Mouse (Mus musculus) embryonic facial prominence, embryonic 15.5 days (tissue): ENCODE results near the gene Klhl5. TPM values are rescaled to one million over a fixed set of nuclear protein-coding genes. Genes with fewer than 3 reads are reported as not detected.

Source experiments
- ATAC-seq: fragments of 200-750 bp; cut with Nextera tagmentation; 2 replicates; pipeline ENCODE4 v1.8.0; 2017; ENCODE audit warnings: low read depth, moderate TSS enrichment; ENCODE audit not compliant: insufficient number of reproducible peaks, low FRiP score, low TSS enrichment
- H3K27ac ChIP-seq: fragments of 300-500 bp; sonication (generic); replicated peaks from 2 replicates; pipeline ENCODE4 v1.5.1; 2015; ENCODE audit warnings: mild to moderate bottlenecking, inconsistent platforms
- H3K27me3 ChIP-seq: fragments of 300-500 bp; sonication (generic); 2 replicates; pipeline ENCODE4 v1.6.1; 2015; ENCODE audit warnings: inconsistent platforms
- H3K36me3 ChIP-seq: fragments of 300-500 bp; sonication (generic); 2 replicates; pipeline ENCODE4 v1.6.1; 2015; ENCODE audit warnings: mild to moderate bottlenecking, inconsistent platforms
- H3K4me1 ChIP-seq: fragments of 300-500 bp; sonication (generic); 2 replicates; pipeline ENCODE4 v1.6.1; 2015; ENCODE audit warnings: inconsistent platforms
- H3K4me2 ChIP-seq: fragments of 300-500 bp; sonication (generic); replicated peaks from 2 replicates; pipeline ENCODE4 v1.6.1; 2015; ENCODE audit warnings: mild to moderate bottlenecking, inconsistent platforms
- H3K4me3 ChIP-seq: fragments of 300-500 bp; sonication (generic); replicated peaks from 2 replicates; pipeline ENCODE4 v1.5.1; 2015; ENCODE audit warnings: mild to moderate bottlenecking, inconsistent platforms
- H3K9ac ChIP-seq: fragments of 300-500 bp; sonication (generic); 2 replicates; pipeline ENCODE4 v1.6.1; 2015; ENCODE audit warnings: inconsistent platforms
- H3K9me3 ChIP-seq: fragments of 300-500 bp; sonication (generic); replicated peaks from 2 replicates; pipeline ENCODE4 v1.6.1; 2016; ENCODE audit warnings: inconsistent platforms
- WGBS: fragments of 180-500 bp; shearing (Covaris S2); methylation state at CpG from one replicate; pipeline ENCODE4 v1.1.7; 2015; 5-methylcytosine and 5-hydroxymethylcytosine counted together
- polyA plus RNA-seq: library from polyadenylated mRNA; unstranded; fragments of >200 nt; fragmentation: Nextera tagmentation; extraction: Ambion mirVana; gene quantifications from 2 replicates; pipeline ENCODE4 v1.2.1, GENCODE M21; 2015

Gene Klhl5
- polyA plus RNA-seq, 1 experiment from 2014 or later = 22.6 TPM

- no peak overlapping the region for H3K4me2 ChIP-seq
- H3K36me3 ChIP-seq = no peaks in the 10 kb centered on the region
- H3K27ac ChIP-seq = no peak overlapping the region
- H3K27me3 ChIP-seq = no peaks in the 10 kb centered on the region
- no peak overlapping the region for H3K9ac ChIP-seq
- no peak overlapping the region for H3K4me3 ChIP-seq
- H3K4me1 ChIP-seq = no peaks in the 10 kb centered on the region
- H3K9me3 ChIP-seq = no peaks in the 10 kb centered on the region
- 91% methylated on average over 4 of the region's 4 CpGs for WGBS
- no peak for ATAC-seq
These were observed 29.3 kb upstream of the Klhl5 start for GRCm38 (mm10) chr5:65078081-65078480.

DNA sequence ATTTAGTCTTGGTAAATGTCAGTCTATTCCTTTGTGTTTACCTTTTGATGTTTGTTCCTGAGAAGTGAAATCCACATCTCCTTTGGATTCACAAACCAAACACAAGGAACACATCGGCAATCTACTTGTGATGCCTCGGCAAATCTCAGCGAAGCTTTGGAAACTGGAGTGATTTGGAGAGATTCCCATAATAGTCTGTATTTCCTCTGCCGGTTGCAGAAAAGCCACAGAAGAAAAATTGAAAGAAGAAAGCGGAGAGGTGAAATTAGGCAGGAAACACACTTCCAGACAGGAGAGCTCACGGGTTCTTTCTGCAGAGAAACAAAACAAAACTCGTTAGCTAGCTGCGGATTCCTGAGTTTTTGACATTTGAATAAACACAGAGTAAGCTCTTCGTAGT is 27.5 kb upstream of the Klhl5 start:
- no peaks in the 10 kb centered on the region for H3K4me1 ChIP-seq
- H3K36me3 ChIP-seq = no peaks in the 10 kb centered on the region
- no peaks in the 10 kb centered on the region for H3K9me3 ChIP-seq
- H3K4me2 ChIP-seq = peak overlapping the region; percentile 4; the same call in 1 of the 2 replicates
- H3K9ac ChIP-seq = no peak overlapping the region
- H3K27ac ChIP-seq = no peak overlapping the region
- H3K4me3 ChIP-seq = peak overlapping the region; percentile 15
- ATAC-seq = no peak
- H3K27me3 ChIP-seq = no peaks in the 10 kb centered on the region
- WGBS = 52% methylated on average over 9 of the region's 9 CpGs

GRCm38 (mm10) chr5:65081836-65082235 is 25.5 kb upstream of the Klhl5 start:
- Histone ChIP-seq H3K4me2 (no peak overlapping the region), H3K27me3 (no peaks in the 10 kb centered on the region), H3K9ac (no peak overlapping the region), H3K4me3 (no peak overlapping the region), H3K4me1 (no peaks in the 10 kb centered on the region), H3K36me3 (no peaks in the 10 kb centered on the region), H3K27ac (no peak overlapping the region), H3K9me3 (no peaks in the 10 kb centered on the region)
- ATAC-seq = no peak
- WGBS = 77% methylated on average over 4 of the region's 4 CpGs

DNA sequence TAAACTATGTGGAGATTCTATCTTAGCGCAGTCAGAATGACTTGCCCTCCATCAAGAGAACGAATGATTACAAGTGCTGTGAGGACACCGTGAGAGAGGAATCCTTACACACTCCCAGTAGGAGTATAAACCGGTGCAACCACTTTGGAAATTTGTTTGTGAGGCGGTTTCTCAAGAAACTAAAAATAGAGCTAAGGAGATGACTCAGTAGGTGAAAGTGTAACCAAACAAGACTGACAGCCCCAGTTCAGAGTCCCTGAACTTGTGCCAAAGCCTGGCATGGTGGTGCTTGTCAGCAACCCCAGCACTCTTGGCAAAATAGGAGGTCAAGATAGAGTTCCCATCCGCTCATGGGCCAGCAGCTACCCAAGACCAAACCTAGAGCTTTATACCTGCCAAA is 20.8 kb upstream of the Klhl5 start:
- Histone ChIP-seq H3K9me3 (no peaks in the 10 kb centered on the region), H3K9ac (no peak overlapping the region), H3K4me1 (no peaks in the 10 kb centered on the region), H3K4me3 (no peak overlapping the region), H3K4me2 (no peak overlapping the region), H3K27ac (peak overlapping the region; percentile 39; the same call in 1 of the 2 replicates), H3K27me3 (no peaks in the 10 kb centered on the region), H3K36me3 (no peaks in the 10 kb centered on the region)
- 63% methylated on average over 6 of the region's 6 CpGs for WGBS
- no peak for ATAC-seq

GRCm38 (mm10) chr5:65089707-65090106 is 17.6 kb upstream of the Klhl5 start:
- ATAC-seq = no peak
- no peak overlapping the region for H3K27ac ChIP-seq
- WGBS = 44% methylated on average over 3 of the region's 3 CpGs
- no peaks in the 10 kb centered on the region for H3K4me1 ChIP-seq
- no peak overlapping the region for H3K9ac ChIP-seq
- H3K9me3 ChIP-seq = no peaks in the 10 kb centered on the region
- H3K4me3 ChIP-seq = no peak overlapping the region
- H3K4me2 ChIP-seq = no peak overlapping the region
- H3K27me3 ChIP-seq = no peaks in the 10 kb centered on the region
- H3K36me3 ChIP-seq = no peaks in the 10 kb centered on the region

DNA sequence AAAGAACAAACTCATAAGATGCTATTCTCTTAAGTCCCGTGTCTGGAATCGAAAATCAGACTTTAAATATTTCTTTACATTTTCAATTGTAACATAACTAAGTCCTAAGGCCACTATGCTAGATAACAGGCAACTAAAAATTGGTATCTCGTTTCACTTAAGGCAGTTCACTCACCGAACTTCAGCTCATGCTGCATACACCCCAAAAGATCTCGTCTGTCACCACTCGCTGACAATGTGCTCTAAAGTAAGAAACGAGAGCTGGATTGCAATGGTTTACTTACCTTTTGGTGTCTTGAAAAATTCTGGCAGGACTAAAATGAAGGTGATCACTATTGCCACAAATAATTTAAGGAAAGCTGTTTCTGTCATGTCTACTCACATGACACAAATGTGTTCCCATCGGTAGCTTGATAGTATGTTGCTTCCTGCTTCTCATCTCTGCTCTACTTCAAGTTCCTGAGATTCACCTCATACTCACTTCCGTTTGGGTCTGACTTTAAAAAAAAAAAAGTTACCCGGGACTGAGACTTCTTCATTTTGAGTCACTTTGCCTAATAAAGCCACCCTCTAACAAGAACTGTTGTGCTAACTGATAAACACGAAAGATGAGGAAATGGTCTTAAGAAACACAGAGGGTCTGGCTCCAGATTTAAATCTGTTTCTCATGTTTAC is 16.0 kb upstream of the Klhl5 start:
- no peak overlapping the region for H3K4me3 ChIP-seq
- H3K36me3 ChIP-seq = no peaks in the 10 kb centered on the region
- H3K27me3 ChIP-seq = no peaks in the 10 kb centered on the region
- H3K4me1 ChIP-seq = no peaks in the 10 kb centered on the region
- H3K9ac ChIP-seq = no peak overlapping the region
- no peak overlapping the region for H3K27ac ChIP-seq
- H3K9me3 ChIP-seq = no peaks in the 10 kb centered on the region
- ATAC-seq = no peak
- 60% methylated on average over 11 of the region's 11 CpGs for WGBS
- H3K4me2 ChIP-seq = no peak overlapping the region

DNA sequence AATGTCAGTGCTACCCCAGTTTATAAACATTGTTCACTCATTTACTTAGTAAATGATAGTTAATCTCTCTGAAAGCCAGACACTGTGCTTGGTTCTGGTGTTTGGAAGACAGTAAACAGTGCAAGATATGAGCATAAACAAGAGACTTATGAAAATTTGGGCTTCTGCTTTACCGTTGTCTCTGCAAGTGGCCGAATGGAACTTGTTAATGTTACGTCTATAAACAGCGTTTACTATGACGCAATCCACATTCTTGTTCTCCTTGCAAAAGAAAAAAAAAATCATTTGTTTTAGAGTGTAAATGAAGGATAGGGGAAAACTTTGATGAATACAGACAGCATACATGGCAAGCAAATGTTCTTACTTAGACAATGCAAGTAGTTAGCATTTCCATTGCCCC is 15.4 kb upstream of the Klhl5 start, which contains the start of gene Tmem156:
TSS of gene Tmem156 (minus strand) at position 212 of the 400 bp plus-strand sequence.
- 27% methylated on average over 5 of the region's 5 CpGs for WGBS

DNA sequence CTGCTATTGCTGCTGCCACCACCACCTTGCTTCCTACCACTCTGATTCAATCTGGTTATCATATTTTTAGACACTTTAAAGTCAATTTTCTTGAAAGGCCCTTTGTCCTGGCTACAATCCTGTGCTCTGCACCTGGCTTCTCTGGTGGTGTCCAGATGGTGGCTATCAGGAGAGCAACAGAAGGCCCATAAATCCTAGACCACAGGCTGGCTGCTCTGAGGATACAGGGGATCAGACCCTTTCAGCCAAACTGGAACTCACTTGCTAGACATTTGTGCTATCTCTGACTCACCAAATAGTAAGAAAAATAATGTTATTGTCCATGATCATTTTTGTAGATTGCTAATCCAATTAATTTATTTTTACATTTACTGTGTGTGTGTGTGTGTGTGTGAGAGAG is 13.6 kb upstream of the Klhl5 start:
- no peak for ATAC-seq
- H3K9me3 ChIP-seq = no peaks in the 10 kb centered on the region
- H3K27ac ChIP-seq = no peak overlapping the region
- no peaks in the 10 kb centered on the region for H3K4me1 ChIP-seq
- no peak overlapping the region for H3K9ac ChIP-seq
- H3K27me3 ChIP-seq = no peaks in the 10 kb centered on the region
- no peak overlapping the region for H3K4me2 ChIP-seq
- H3K4me3 ChIP-seq = no peak overlapping the region
- no peaks in the 10 kb centered on the region for H3K36me3 ChIP-seq

More for the DNA sequence above, 15.4 kb upstream of the Klhl5 start, which contains the start of gene Tmem156:
- Histone ChIP-seq H3K4me1 (no peaks in the 10 kb centered on the region), H3K4me2 (no peak within 1 kb of the TSS), H3K36me3 (no peaks in the 10 kb centered on the region), H3K27me3 (no peaks in the 10 kb centered on the region), H3K4me3 (no peak within 1 kb of the TSS), H3K9ac (no peak within 1 kb of the TSS), H3K9me3 (no peaks in the 10 kb centered on the region), H3K27ac (no peak within 1 kb of the TSS)
- no peak for ATAC-seq

GRCm38 (mm10) chr5:65094902-65095545 is 12.3 kb upstream of the Klhl5 start:
- no peaks in the 10 kb centered on the region for H3K36me3 ChIP-seq
- no peak for ATAC-seq
- no peak overlapping the region for H3K4me3 ChIP-seq
- 82% methylated on average over 7 of the region's 7 CpGs for WGBS
- no peak overlapping the region for H3K27ac ChIP-seq
- H3K27me3 ChIP-seq = no peaks in the 10 kb centered on the region
- H3K9me3 ChIP-seq = no peaks in the 10 kb centered on the region
- no peak overlapping the region for H3K4me2 ChIP-seq
- H3K4me1 ChIP-seq = no peaks in the 10 kb centered on the region
- no peak overlapping the region for H3K9ac ChIP-seq

DNA sequence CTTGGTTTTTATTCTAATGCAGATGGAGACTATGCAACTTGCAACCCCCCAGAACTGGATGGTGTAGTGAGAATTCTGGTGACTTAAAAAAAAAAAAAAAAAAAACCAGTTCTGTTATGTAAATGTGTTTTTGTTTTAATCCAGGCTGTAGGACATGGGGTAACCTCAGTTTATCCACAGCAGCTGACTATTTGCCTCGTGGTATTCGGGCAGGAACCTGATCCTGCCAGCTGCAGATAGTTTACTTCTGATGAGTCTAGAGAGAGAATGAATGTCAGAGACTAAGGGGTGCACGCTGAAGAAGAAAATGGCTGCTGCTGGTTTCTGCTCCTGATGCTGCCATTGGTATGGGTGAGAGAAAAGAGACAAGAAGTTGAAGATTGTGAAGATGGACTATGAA is 11.3 kb upstream of the Klhl5 start:
- no peaks in the 10 kb centered on the region for H3K4me1 ChIP-seq
- no peaks in the 10 kb centered on the region for H3K36me3 ChIP-seq
- H3K4me3 ChIP-seq = no peak overlapping the region
- no peak overlapping the region for H3K9ac ChIP-seq
- no peaks in the 10 kb centered on the region for H3K9me3 ChIP-seq
- 40% methylated on average over 3 of the region's 3 CpGs for WGBS
- no peaks in the 10 kb centered on the region for H3K27me3 ChIP-seq
- H3K4me2 ChIP-seq = no peak overlapping the region
- H3K27ac ChIP-seq = no peak overlapping the region
- no peak for ATAC-seq

DNA sequence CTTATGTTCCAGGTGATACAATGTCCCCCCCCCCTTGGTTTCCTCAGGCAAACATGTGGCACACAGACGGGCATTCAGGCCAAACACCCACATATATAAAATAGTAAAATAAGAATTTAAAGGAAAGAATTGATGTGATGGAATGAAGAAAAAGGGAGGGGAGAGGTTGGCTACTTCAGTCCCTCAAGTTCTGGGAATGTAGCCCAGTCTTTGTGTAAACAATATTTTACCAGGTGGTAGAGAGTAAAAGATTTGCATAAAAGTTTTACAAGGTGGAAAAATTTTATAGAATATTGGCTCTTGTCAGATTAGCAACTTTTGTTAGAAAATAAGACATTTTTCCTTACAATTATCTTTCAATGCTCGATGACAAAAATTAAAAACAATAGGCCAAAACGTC is 10.5 kb upstream of the Klhl5 start:
- Histone ChIP-seq H3K9ac (no peak overlapping the region), H3K36me3 (no peaks in the 10 kb centered on the region), H3K27me3 (no peaks in the 10 kb centered on the region), H3K4me2 (no peak overlapping the region), H3K27ac (no peak overlapping the region), H3K9me3 (no peaks in the 10 kb centered on the region), H3K4me1 (peaks cover 3% of the 10 kb centered on the region; the same call in 1 of the 2 replicates), H3K4me3 (no peak overlapping the region)
- WGBS = 53% methylated on average over 3 of the region's 3 CpGs
- no peak for ATAC-seq

DNA sequence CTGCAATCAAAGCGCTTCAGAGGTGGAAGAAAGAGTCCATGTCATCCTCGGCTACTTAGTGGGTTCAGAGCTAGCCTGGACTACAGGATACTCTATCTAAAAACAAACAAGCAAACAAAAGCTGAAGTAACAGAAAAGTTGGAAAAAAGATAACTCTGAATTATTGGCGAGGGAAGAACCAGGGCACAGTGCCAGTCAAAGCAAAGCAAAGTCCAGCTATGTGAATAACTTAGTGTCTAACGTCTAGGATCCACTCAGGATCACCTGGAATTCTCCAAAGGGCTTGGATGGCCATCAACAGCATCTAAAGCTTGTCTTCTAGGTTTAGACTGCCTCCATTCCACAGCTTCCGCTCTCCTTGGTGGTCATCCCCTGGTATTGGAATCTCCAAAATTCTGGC is 9.9 kb upstream of the Klhl5 start:
- Histone ChIP-seq H3K4me1 (peaks cover 9% of the 10 kb centered on the region; the same call in 1 of the 2 replicates), H3K27me3 (no peaks in the 10 kb centered on the region), H3K9me3 (no peaks in the 10 kb centered on the region), H3K27ac (no peak overlapping the region), H3K36me3 (no peaks in the 10 kb centered on the region), H3K4me3 (no peak overlapping the region), H3K4me2 (no peak overlapping the region), H3K9ac (no peak overlapping the region)
- 86% methylated on average over 5 of the region's 5 CpGs for WGBS
- ATAC-seq = no peak
